14 mouse cellular contexts compared by ENCODE assay signal in genomic region chr15:95216640-95217365, GRCm38 (mm10).
DNase-seq lines count a peak whose midpoint lies in the region; ATAC-seq and TF ChIP-seq lines count a peak whose summit lies in the region.
"Had no signal": no experiment of that assay in that cellular context is flagged by ENCODE, and none has a peak within 500 bp of the region (broad histone marks: within the 10 kb centered on the region; RNA-seq: fewer than 3 reads in every experiment).

No protein-coding gene starts in this region.

- no peak overlapping the region for H3K4me3 ChIP-seq in limb, embryonic 14.5 days (replicated peaks; ENCODE audit: low read length)
- H3K4me3 ChIP-seq in limb, embryonic 10.5 days: no peak overlapping the region
- H3K4me3 ChIP-seq in hindbrain, embryonic 13.5 days: no peak overlapping the region
- no peak overlapping the region for H3K4me3 ChIP-seq in midbrain, postnatal 0 days (ENCODE audit: low read depth, low read length)
- H3K4me3 ChIP-seq: heart, embryonic 12.5 days; stomach, embryonic 15.5 days had no signal

- no peak for TF ChIP-seq POLR2A in limb, embryonic 14.5 days (IDR thresholded peaks at IDR 0.05; ENCODE audit: borderline replicate concordance, extremely low read depth, insufficient read depth, insufficient read length)

- no peaks in the 10 kb centered on the region for H3K27me3 ChIP-seq in limb, embryonic 14.5 days (ENCODE audit: control insufficient read depth, insufficient read depth, low read length)
- no peaks in the 10 kb centered on the region for H3K27me3 ChIP-seq in limb, embryonic 10.5 days (ENCODE audit: low read depth, poor library complexity, severe bottlenecking)
- H3K27me3 ChIP-seq in hindbrain, embryonic 13.5 days: no peaks in the 10 kb centered on the region
- no peaks in the 10 kb centered on the region for H3K27me3 ChIP-seq in midbrain, postnatal 0 days (ENCODE audit: insufficient read depth, low read length)
- H3K27me3 ChIP-seq: stomach, embryonic 15.5 days had no signal

- H3K27ac ChIP-seq in limb, embryonic 14.5 days (replicated peaks; ENCODE audit: low read depth, low read length): no peak overlapping the region
- no peak overlapping the region for H3K27ac ChIP-seq in limb, embryonic 10.5 days
- H3K27ac ChIP-seq in hindbrain, embryonic 13.5 days: peak overlapping the region; percentile 72
- H3K27ac ChIP-seq in midbrain, postnatal 0 days (ENCODE audit: low read depth, low read length): peak overlapping the region; percentile 28; the same call in 1 of the 2 replicates
- H3K27ac ChIP-seq: stomach, embryonic 15.5 days had no signal

- H3K9me3 ChIP-seq in limb, embryonic 14.5 days (ENCODE audit: control insufficient read depth, low read length): no peaks in the 10 kb centered on the region
- H3K9me3 ChIP-seq in limb, embryonic 10.5 days (replicated peaks): no peaks in the 10 kb centered on the region
- no peaks in the 10 kb centered on the region for H3K9me3 ChIP-seq in hindbrain, embryonic 13.5 days
- H3K9me3 ChIP-seq in midbrain, postnatal 0 days (ENCODE audit: low read length): no peaks in the 10 kb centered on the region
- H3K9me3 ChIP-seq: heart, embryonic 12.5 days; stomach, embryonic 15.5 days had no signal

- no peak for TF ChIP-seq CTCF in midbrain, postnatal 0 days (IDR thresholded peaks at IDR 0.05)

- no peak overlapping the region for H3K4me2 ChIP-seq in limb, embryonic 14.5 days (replicated peaks; ENCODE audit: low read depth, low read length, severe bottlenecking)
- H3K4me2 ChIP-seq in hindbrain, embryonic 13.5 days: no peak overlapping the region
- no peak overlapping the region for H3K4me2 ChIP-seq in midbrain, postnatal 0 days (ENCODE audit: low read depth, low read length, poor library complexity, severe bottlenecking)
- H3K4me2 ChIP-seq: heart, embryonic 12.5 days; stomach, embryonic 15.5 days had no signal

- DNase-seq in limb, embryonic 14.5 days (ENCODE audit: low spot score): peak; percentile 16
- DNase-seq in limb, embryonic 10.5 days (ENCODE audit: low spot score): no peak
- peak; percentile 73 for DNase-seq in cerebellum, adult 9-11 months
- DNase-seq in midbrain, postnatal 0 days (ENCODE audit: low spot score): peak; percentile 17
- DNase-seq in T-cell, adult 2 months (ENCODE audit: low spot score): no peak
- DNase-seq in gastrocnemius, adult 8-10 months (ENCODE audit: low spot score in 2 of 2): no peak
- DNase-seq: adrenal gland, postnatal 10 days; lung, postnatal 10 days had no signal

- ATAC-seq in limb, embryonic 14.5 days (ENCODE audit: low FRiP score, low read depth): no peak
- 0 out of 2 replicates have a peak, but pooled peaks have one; percentile 24 for ATAC-seq in hindbrain, embryonic 13.5 days (ENCODE audit: low FRiP score)
- no peak for ATAC-seq in midbrain, postnatal 0 days (ENCODE audit: low FRiP score)
- ATAC-seq in megakaryocyte-erythroid progenitor cell, adult 5-6 weeks (replicated peaks; ENCODE audit: low FRiP score, low TSS enrichment, poor library complexity, severe bottlenecking): no peak
- ATAC-seq: inflammation-experienced regulatory T-cells, adult 6 months; Patski had no signal

- no peaks in the 10 kb centered on the region for H3K36me3 ChIP-seq in limb, embryonic 14.5 days (ENCODE audit: control insufficient read depth, insufficient read depth, low read length)
- no peaks in the 10 kb centered on the region for H3K36me3 ChIP-seq in limb, embryonic 10.5 days
- H3K36me3 ChIP-seq in hindbrain, embryonic 13.5 days: peaks cover 4% of the 10 kb centered on the region
- peaks cover 2% of the 10 kb centered on the region; the same call in 1 of the 2 replicates for H3K36me3 ChIP-seq in midbrain, postnatal 0 days (ENCODE audit: insufficient read depth, low read length)
- H3K36me3 ChIP-seq: heart, embryonic 12.5 days; stomach, embryonic 15.5 days had no signal

- H3K4me1 ChIP-seq in limb, embryonic 14.5 days (ENCODE audit: control insufficient read depth, insufficient read depth, low read length): 0 out of 2 replicates have a peak, but pooled peaks cover 5% of the 10 kb centered on the region
- H3K4me1 ChIP-seq in limb, embryonic 10.5 days: peaks cover 11% of the 10 kb centered on the region; the same call in 1 of the 2 replicates
- peaks cover 21% of the 10 kb centered on the region for H3K4me1 ChIP-seq in hindbrain, embryonic 13.5 days (replicated peaks)
- H3K4me1 ChIP-seq in midbrain, postnatal 0 days (ENCODE audit: insufficient read depth, low read length): no peaks in the 10 kb centered on the region
- H3K4me1 ChIP-seq: heart, embryonic 12.5 days; stomach, embryonic 15.5 days had no signal

- 47% methylated on average over 12 of the region's 12 CpGs for WGBS in limb, embryonic 14.5 days
- WGBS in limb, embryonic 10.5 days: 75% methylated on average over 12 of the region's 12 CpGs
- WGBS in hindbrain, embryonic 13.5 days: 55% methylated on average over 12 of the region's 12 CpGs
- 61% methylated on average over 12 of the region's 12 CpGs for WGBS in midbrain, postnatal 0 days

- H3K9ac ChIP-seq in limb, embryonic 14.5 days (ENCODE audit: low read depth, low read length, severe bottlenecking): no peak overlapping the region
- H3K9ac ChIP-seq in hindbrain, embryonic 13.5 days: no peak overlapping the region
- H3K9ac ChIP-seq in midbrain, postnatal 0 days (replicated peaks; ENCODE audit: low read length, poor library complexity, severe bottlenecking): no peak overlapping the region
- H3K9ac ChIP-seq: heart, embryonic 12.5 days; stomach, embryonic 15.5 days had no signal

Comparison
In these comparisons a context has a peak if more than half of its experiments do, and no peak if none do; other contexts are left out.
1. DNase-seq: peak in limb, embryonic 14.5 days (single experiment), cerebellum, adult 9-11 months (single experiment) and midbrain, postnatal 0 days (single experiment); none in limb, embryonic 10.5 days (single experiment), T-cell, adult 2 months (single experiment) and gastrocnemius, adult 8-10 months (0 of 2).
2. H3K27ac ChIP-seq: peak in hindbrain, embryonic 13.5 days (single experiment) and midbrain, postnatal 0 days (single experiment); none in limb, embryonic 14.5 days (single experiment) and limb, embryonic 10.5 days (single experiment).